Mouse (Mus musculus) liver, postnatal 0 days (tissue): Measurements from ENCODE around the gene Rnps1.

ENCODE experiments used
- CTCF ChIP-seq: sonication (generic); IDR thresholded peaks from 2 replicates; pipeline ENCODE4 v1.5.1; 2016; ENCODE audit warnings: antibody characterized with exemption, low read depth
- EP300 ChIP-seq: IDR thresholded peaks from 2 replicates; pipeline ENCODE4 v1.6.1; 2016; ENCODE audit warnings: antibody characterized with exemption, low read depth, mild to moderate bottlenecking

DNA sequence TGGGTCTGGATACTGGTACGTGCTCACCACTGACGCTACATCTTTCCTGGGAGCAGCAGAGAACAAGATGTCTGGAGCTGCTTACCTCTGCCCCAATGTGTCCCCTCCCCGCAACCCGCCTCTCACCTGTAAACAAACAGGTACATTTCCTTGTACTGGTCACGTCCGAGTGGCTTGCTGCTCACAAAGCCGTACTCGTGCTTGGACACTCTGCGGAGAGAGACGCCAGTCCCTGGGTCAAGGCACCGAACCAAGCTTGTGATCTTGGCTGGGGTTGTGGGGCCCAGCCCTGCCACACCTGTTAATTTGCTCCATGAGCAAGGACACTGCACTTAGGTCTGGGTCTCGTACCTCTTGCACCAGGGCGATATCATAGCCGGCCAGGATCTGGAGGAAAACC, 27.7 kb downstream of the Rnps1 start:
- TF ChIP-seq EP300: no peak
- no peak for TF ChIP-seq CTCF
